Mouse (Mus musculus) embryonic facial prominence, embryonic 12.5 days (tissue): ENCODE data around the gene Slc25a21. TPM values are rescaled to one million over a fixed set of nuclear protein-coding genes. Genes with fewer than 3 reads are reported as not detected.

Experiments used
- ATAC-seq: fragments of 200-750 bp; cut with Nextera tagmentation; 2 replicates; pipeline ENCODE4 v1.8.0; 2017; ENCODE audit not compliant: insufficient number of reproducible peaks, insufficient read depth, low FRiP score, low TSS enrichment
- H3K27ac ChIP-seq: fragments of 300-500 bp; sonication (generic); 2 replicates; pipeline ENCODE4 v1.5.1; 2016; ENCODE audit warnings: mild to moderate bottlenecking
- H3K27me3 ChIP-seq: fragments of 300-500 bp; sonication (generic); 2 replicates; pipeline ENCODE4 v1.6.1; 2016; ENCODE audit warnings: mild to moderate bottlenecking, moderate library complexity
- H3K36me3 ChIP-seq: fragments of 300-500 bp; sonication (generic); 2 replicates; pipeline ENCODE4 v1.6.1; 2016; ENCODE audit warnings: mild to moderate bottlenecking
- H3K4me1 ChIP-seq: fragments of 300-500 bp; sonication (generic); 2 replicates; pipeline ENCODE4 v1.6.1; 2016
- H3K4me2 ChIP-seq: fragments of 300-500 bp; sonication (generic); replicated peaks from 2 replicates; pipeline ENCODE4 v1.6.1; 2016; ENCODE audit warnings: mild to moderate bottlenecking, moderate library complexity
- H3K4me3 ChIP-seq: fragments of 300-500 bp; sonication (generic); 2 replicates; pipeline ENCODE4 v1.5.1; 2016; ENCODE audit warnings: mild to moderate bottlenecking
- H3K9ac ChIP-seq: fragments of 300-500 bp; sonication (generic); 2 replicates; pipeline ENCODE4 v1.6.1; 2016; ENCODE audit warnings: mild to moderate bottlenecking, moderate library complexity
- H3K9me3 ChIP-seq: fragments of 300-500 bp; sonication (generic); 2 replicates; pipeline ENCODE4 v1.6.1; 2016; ENCODE audit warnings: mild to moderate bottlenecking, moderate library complexity
- WGBS: fragments of 180-500 bp; shearing (Covaris S2); methylation state at CpG from one replicate; pipeline ENCODE4 v1.1.7; 2016; 5-methylcytosine and 5-hydroxymethylcytosine counted together
- polyA plus RNA-seq: library from polyadenylated mRNA; unstranded; fragments of >200 nt; fragmentation: Nextera tagmentation; extraction: Ambion mirVana; gene quantifications from 2 replicates; pipeline ENCODE4 v1.2.1, GENCODE M21; 2016

The Slc25a21 gene
- polyA plus RNA-seq, 1 experiment from 2014 or later = 1.1 TPM

DNA sequence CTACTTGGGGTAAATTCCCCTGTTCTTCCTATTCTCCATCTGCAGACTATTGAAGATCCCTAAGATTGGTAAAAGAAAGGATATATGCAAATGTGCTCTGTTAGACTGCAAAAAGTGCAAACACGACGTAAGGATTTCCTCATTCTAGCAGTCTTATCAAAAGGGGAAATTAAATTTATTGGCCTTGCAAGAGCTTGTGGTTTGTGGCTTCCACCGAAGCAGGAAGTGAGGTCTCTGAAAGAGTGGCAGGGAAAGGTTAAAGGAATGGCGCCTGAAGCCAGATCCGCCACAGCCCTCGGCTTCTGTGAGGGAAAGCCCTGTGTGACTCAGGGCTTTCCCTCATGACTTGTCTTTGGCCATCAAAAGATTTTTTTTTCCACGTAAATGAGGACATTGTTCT is 519.7 kb downstream of the Slc25a21 start:
- H3K36me3 ChIP-seq = no peaks in the 10 kb centered on the region
- ATAC-seq = no peak
- no peak overlapping the region for H3K4me3 ChIP-seq
- H3K27me3 ChIP-seq = peaks cover 37% of the 10 kb centered on the region
- no peak overlapping the region for H3K27ac ChIP-seq
- no peak overlapping the region for H3K9ac ChIP-seq
- H3K9me3 ChIP-seq = no peaks in the 10 kb centered on the region
- 58% methylated on average over 7 of the region's 7 CpGs for WGBS
- H3K4me2 ChIP-seq = no peak overlapping the region
- H3K4me1 ChIP-seq = peaks cover 9% of the 10 kb centered on the region; the same call in 1 of the 2 replicates

DNA sequence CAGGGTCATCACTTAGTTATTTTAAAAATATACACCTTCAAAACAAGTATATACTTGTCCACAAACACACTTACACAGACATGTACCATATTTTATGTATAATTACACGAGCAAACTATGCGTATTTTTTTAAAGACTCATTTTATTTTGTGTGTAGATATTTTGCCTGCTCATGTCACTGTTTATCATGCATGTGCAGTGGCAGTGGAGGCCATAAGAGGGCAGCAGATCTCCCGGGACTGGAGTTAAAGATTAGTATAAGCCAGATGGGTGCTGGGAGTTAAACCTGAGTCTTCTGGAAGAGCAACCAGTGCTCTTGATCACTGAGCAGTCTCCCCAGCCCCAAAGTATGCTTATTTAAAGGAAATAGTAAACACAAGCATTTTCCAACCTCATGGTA is 522.5 kb downstream of the Slc25a21 start:
- H3K27me3 ChIP-seq = peaks cover 13% of the 10 kb centered on the region
- no peak for ATAC-seq
- 34% methylated on average over 3 of the region's 3 CpGs for WGBS

DNA sequence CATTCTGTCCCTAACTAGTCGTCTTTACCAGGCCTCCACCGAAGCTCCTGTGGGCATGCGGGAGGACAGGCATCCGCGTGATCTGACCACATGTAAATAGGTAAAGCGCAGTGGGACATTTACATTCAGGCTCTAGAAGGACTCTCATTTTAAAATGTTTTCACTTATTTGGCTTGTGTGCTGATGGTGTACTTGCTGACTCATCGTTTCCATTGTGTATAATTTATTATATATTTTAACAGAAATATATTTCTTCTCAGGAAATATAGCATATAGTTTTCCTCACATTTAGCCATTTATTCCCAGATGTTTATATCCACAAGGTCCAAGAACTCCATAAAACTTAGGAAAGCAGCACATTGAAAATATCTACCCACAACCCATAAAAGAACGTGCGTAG is 526.5 kb downstream of the Slc25a21 start:
- Histone ChIP-seq H3K9me3 (no peaks in the 10 kb centered on the region), H3K4me1 (peaks cover 10% of the 10 kb centered on the region; the same call in 1 of the 2 replicates), H3K9ac (no peak overlapping the region), H3K4me3 (no peak overlapping the region), H3K36me3 (no peaks in the 10 kb centered on the region), H3K4me2 (no peak overlapping the region), H3K27me3 (no peaks in the 10 kb centered on the region), H3K27ac (no peak overlapping the region)
- no peak for ATAC-seq
- WGBS = 94% methylated on average over 9 of the region's 9 CpGs

More for the DNA sequence above, 522.5 kb downstream of the Slc25a21 start:
- no peak overlapping the region for H3K9ac ChIP-seq
- no peaks in the 10 kb centered on the region for H3K9me3 ChIP-seq
- no peak overlapping the region for H3K4me3 ChIP-seq
- no peak overlapping the region for H3K4me2 ChIP-seq
- H3K36me3 ChIP-seq = no peaks in the 10 kb centered on the region
- H3K4me1 ChIP-seq = peaks cover 6% of the 10 kb centered on the region; the same call in 1 of the 2 replicates
- H3K27ac ChIP-seq = no peak overlapping the region

DNA sequence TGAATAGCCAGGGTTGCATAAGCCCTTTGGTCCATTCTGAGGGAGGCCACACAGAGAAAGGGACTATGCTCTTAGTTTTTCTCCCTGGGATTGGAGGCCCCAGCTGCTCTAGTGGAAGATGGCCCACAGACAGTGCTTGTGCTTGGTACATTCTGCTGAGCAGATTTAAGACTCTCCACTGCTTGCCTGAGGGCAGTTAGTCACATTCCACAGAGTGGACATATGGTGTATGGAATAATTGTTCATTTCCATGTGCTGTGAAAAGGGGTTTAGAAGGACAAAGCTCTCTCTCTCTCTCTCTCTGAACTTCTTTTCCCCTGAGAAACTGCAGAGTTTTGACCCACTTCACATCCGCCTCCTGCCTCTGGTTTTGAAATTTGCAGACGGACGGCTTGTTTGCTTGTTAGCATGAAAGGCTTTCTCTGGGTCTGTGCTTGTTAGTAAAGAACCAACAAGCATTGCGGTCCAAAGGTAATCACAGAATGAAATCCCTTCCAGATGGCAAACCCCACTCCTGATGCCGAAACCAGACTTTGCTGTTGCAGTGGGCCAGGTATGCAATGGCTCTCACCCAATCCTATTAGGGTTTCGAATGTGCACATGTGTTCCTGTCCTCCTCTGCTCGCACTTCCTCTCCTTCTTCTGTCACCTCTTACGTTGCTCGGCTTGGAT is 527.7 kb downstream of the Slc25a21 start:
- ATAC-seq = 0 out of 2 replicates have a peak, but pooled peaks have one; percentile 28

More for the DNA sequence above, 527.7 kb downstream of the Slc25a21 start:
- Histone ChIP-seq H3K9ac (no peak overlapping the region), H3K36me3 (no peaks in the 10 kb centered on the region), H3K27me3 (no peaks in the 10 kb centered on the region), H3K4me1 (peaks cover 10% of the 10 kb centered on the region; the same call in 1 of the 2 replicates), H3K4me2 (no peak overlapping the region), H3K27ac (no peak overlapping the region), H3K9me3 (no peaks in the 10 kb centered on the region), H3K4me3 (no peak overlapping the region)
- WGBS = 38% methylated on average over 9 of the region's 9 CpGs

Other genes starting within 250 kb of the Slc25a21 start
- gene Prps1l3, start 32.9 kb upstream of the Slc25a21 start, polyA plus RNA-seq = 70.2 and 73.5 TPM in 2 replicates
- 8.5 and 10.6 TPM in 2 replicates for gene Mipol1, start 33.0 kb upstream of the Slc25a21 start, polyA plus RNA-seq